Mouse (Mus musculus) megakaryocyte, embryonic 14.5 days (primary cell): Measurements from ENCODE around the gene Anxa2.

Source experiments
- FLI1 ChIP-seq: IDR thresholded peaks from 2 replicates; pipeline ENCODE4 v1.6.1; 2012; ENCODE audit warnings: low read length, inconsistent platforms, mixed read lengths
- GATA1 ChIP-seq: IDR thresholded peaks from 3 replicates; pipeline ENCODE4 v1.6.1; 2012; ENCODE audit warnings: mixed read lengths, low read length, inconsistent platforms, borderline replicate concordance

- TF ChIP-seq FLI1 = no peak
- no peak for TF ChIP-seq GATA1
Measured at GRCm38 (mm10) chr9:69502504-69502903, 49.1 kb downstream of the Anxa2 start.
